Mouse (Mus musculus) midbrain, postnatal 0 days (tissue): ENCODE measurements around the gene Kcnq1. TPM values are rescaled to one million over a fixed set of nuclear protein-coding genes. Genes with fewer than 3 reads are reported as not detected.

Experiments used
- ATAC-seq: fragments of 200-750 bp; cut with Nextera tagmentation; 2 replicates; pipeline ENCODE4 v1.8.0; 2017; ENCODE audit warnings: moderate number of reproducible peaks, mild to moderate bottlenecking, moderate TSS enrichment, moderate library complexity; ENCODE audit not compliant: low FRiP score
- DNase-seq: peaks from one replicate; pipeline ENCODE4 v3.0.0-alpha.2; 2015; ENCODE audit warnings: low spot score
- H3K27ac ChIP-seq: fragments of 300-500 bp; sonication (generic); 2 replicates; pipeline ENCODE4 v1.5.1; 2014; ENCODE audit warnings: low read depth, mild to moderate bottlenecking, low read length, mixed read lengths
- H3K27me3 ChIP-seq: fragments of 300-500 bp; sonication (generic); 2 replicates; pipeline ENCODE4 v1.6.1; 2014; ENCODE audit warnings: low read length, control low read depth, mixed read lengths; ENCODE audit not compliant: insufficient read depth
- H3K36me3 ChIP-seq: fragments of 300-500 bp; sonication (generic); 2 replicates; pipeline ENCODE4 v1.6.1; 2014; ENCODE audit warnings: low read length, control low read depth, mixed read lengths; ENCODE audit not compliant: insufficient read depth
- H3K4me1 ChIP-seq: fragments of 300-500 bp; sonication (generic); 2 replicates; pipeline ENCODE4 v1.6.1; 2014; ENCODE audit warnings: mild to moderate bottlenecking, control low read depth, antibody characterized with exemption, low read length, mixed read lengths; ENCODE audit not compliant: insufficient read depth
- H3K4me2 ChIP-seq: fragments of 300-500 bp; sonication (generic); 2 replicates; pipeline ENCODE4 v1.6.1; 2014; ENCODE audit warnings: low read depth, mild to moderate bottlenecking, low read length, mixed read lengths; ENCODE audit not compliant: poor library complexity, severe bottlenecking
- H3K4me3 ChIP-seq: fragments of 300-500 bp; sonication (generic); 2 replicates; pipeline ENCODE4 v1.5.1; 2014; ENCODE audit warnings: low read depth, mild to moderate bottlenecking, low read length, moderate library complexity
- H3K9ac ChIP-seq: fragments of 300-500 bp; sonication (generic); replicated peaks from 2 replicates; pipeline ENCODE4 v1.6.1; 2014; ENCODE audit warnings: mild to moderate bottlenecking, low read length, moderate library complexity, mixed read lengths; ENCODE audit not compliant: poor library complexity, severe bottlenecking
- H3K9me3 ChIP-seq: fragments of 300-500 bp; sonication (generic); 2 replicates; pipeline ENCODE4 v1.6.1; 2016; ENCODE audit warnings: low read length, control low read depth
- CTCF ChIP-seq: IDR thresholded peaks from 2 replicates; pipeline ENCODE4 v1.5.1; 2016; ENCODE audit warnings: antibody characterized with exemption, mild to moderate bottlenecking
- WGBS: fragments of 180-500 bp; shearing (Covaris S2); extraction: QIAGEN DNeasy Blood & Tissue Kit; methylation state at CpG from one replicate; pipeline ENCODE4 v1.1.7; 2014; 5-methylcytosine and 5-hydroxymethylcytosine counted together
- polyA plus RNA-seq: library from polyadenylated mRNA; unstranded; fragments of >200 nt; fragmentation: Nextera tagmentation; extraction: Ambion mirVana; gene quantifications from 2 replicates; pipeline ENCODE4 v1.2.1, GENCODE M21; 2015
- total RNA-seq: library from RNA; depleted of rRNA; stranded (reverse); fragments of >200 nt; gene quantifications from 2 replicates; pipeline ENCODE4 v1.2.3, GENCODE M21; 2014

The Kcnq1 gene
- total and polyA plus RNA-seq, 2 experiments from 2014 or later = 0.44 to 1.2 TPM

GRCm38 (mm10) chr7:143320367-143320766 lies 214.2 kb downstream of the Kcnq1 start:
- no peaks in the 10 kb centered on the region for H3K9me3 ChIP-seq
- H3K4me3 ChIP-seq = no peak overlapping the region
- ATAC-seq (no peak), DNase-seq (no peak)
- H3K36me3 ChIP-seq = no peaks in the 10 kb centered on the region
- 84% methylated on average over 8 of the region's 8 CpGs for WGBS
- no peak overlapping the region for H3K9ac ChIP-seq
- H3K4me2 ChIP-seq = no peak overlapping the region
- H3K27me3 ChIP-seq = no peaks in the 10 kb centered on the region
- H3K4me1 ChIP-seq = no peaks in the 10 kb centered on the region
- no peak for TF ChIP-seq CTCF
- H3K27ac ChIP-seq = no peak overlapping the region

- Histone ChIP-seq H3K27ac (no peak overlapping the region), H3K9ac (no peak overlapping the region), H3K36me3 (no peaks in the 10 kb centered on the region), H3K4me2 (no peak overlapping the region), H3K27me3 (no peaks in the 10 kb centered on the region), H3K4me3 (no peak overlapping the region), H3K9me3 (no peaks in the 10 kb centered on the region), H3K4me1 (no peaks in the 10 kb centered on the region)
- no peak for DNase-seq
- 55% methylated on average over 16 of the region's 16 CpGs for WGBS
- no peak for TF ChIP-seq CTCF
- ATAC-seq = no peak
Measured at GRCm38 (mm10) chr7:143325051-143325450, 218.9 kb downstream of the Kcnq1 start.

GRCm38 (mm10) chr7:143328185-143328915 lies 222.2 kb downstream of the Kcnq1 start:
- H3K4me3 ChIP-seq = no peak overlapping the region
- DNase-seq = no peak
- H3K27me3 ChIP-seq = no peaks in the 10 kb centered on the region
- no peak overlapping the region for H3K27ac ChIP-seq
- no peaks in the 10 kb centered on the region for H3K9me3 ChIP-seq
- H3K36me3 ChIP-seq = no peaks in the 10 kb centered on the region
- no peak overlapping the region for H3K9ac ChIP-seq
- no peak for TF ChIP-seq CTCF
- H3K4me1 ChIP-seq = no peaks in the 10 kb centered on the region
- ATAC-seq = no peak; the same call in 1 of the 2 replicates
- 85% methylated on average over 18 of the region's 18 CpGs for WGBS
- H3K4me2 ChIP-seq = no peak overlapping the region

GRCm38 (mm10) chr7:143329110-143329810 lies 223.1 kb downstream of the Kcnq1 start:
- no peak overlapping the region for H3K27ac ChIP-seq
- TF ChIP-seq CTCF = no peak
- no peaks in the 10 kb centered on the region for H3K4me1 ChIP-seq
- H3K27me3 ChIP-seq = no peaks in the 10 kb centered on the region
- no peaks in the 10 kb centered on the region for H3K36me3 ChIP-seq
- no peaks in the 10 kb centered on the region for H3K9me3 ChIP-seq
- no peak; the same call in 1 of the 2 replicates for ATAC-seq
- no peak overlapping the region for H3K9ac ChIP-seq
- WGBS = 76% methylated on average over 14 of the region's 14 CpGs
- H3K4me2 ChIP-seq = no peak overlapping the region
- DNase-seq = peak; percentile 46
- no peak overlapping the region for H3K4me3 ChIP-seq

- Histone ChIP-seq H3K9ac (no peak overlapping the region), H3K4me1 (no peaks in the 10 kb centered on the region), H3K27me3 (no peaks in the 10 kb centered on the region), H3K4me3 (no peak overlapping the region), H3K36me3 (no peaks in the 10 kb centered on the region), H3K9me3 (no peaks in the 10 kb centered on the region), H3K4me2 (no peak overlapping the region), H3K27ac (no peak overlapping the region)
- DNase-seq (no peak), ATAC-seq (no peak)
- TF ChIP-seq CTCF = no peak
- 61% methylated on average over 8 of the region's 8 CpGs for WGBS
Measured at GRCm38 (mm10) chr7:143333040-143333439, 226.9 kb downstream of the Kcnq1 start.

GRCm38 (mm10) chr7:143333604-143334003 lies 227.4 kb downstream of the Kcnq1 start:
- Histone ChIP-seq H3K4me1 (no peaks in the 10 kb centered on the region), H3K9ac (no peak overlapping the region), H3K27me3 (no peaks in the 10 kb centered on the region), H3K4me2 (no peak overlapping the region), H3K4me3 (no peak overlapping the region), H3K9me3 (no peaks in the 10 kb centered on the region), H3K36me3 (no peaks in the 10 kb centered on the region), H3K27ac (no peak overlapping the region)
- WGBS = 74% methylated on average over 4 of the region's 4 CpGs
- ATAC-seq (no peak), DNase-seq (no peak)
- TF ChIP-seq CTCF = no peak
